Mouse (Mus musculus) cerebellum, adult (tissue): ENCODE data around the gene Wbp1.
A peak's percentile ranks its signal among the peaks of the same experiment; 100 is the strongest.
"Not testable (repeated sequence)": the region's sequence is repeated elsewhere in the genome, so short reads cannot be mapped to it uniquely, and the experiment has no call there.

Experiments used
- ATAC-seq: cut with Nextera tagmentation; 2 replicates; pipeline ENCODE4 v1.9.2; 2017; ENCODE audit warnings: mild to moderate bottlenecking, moderate library complexity, mixed read lengths; ENCODE audit not compliant: insufficient number of reproducible peaks, low FRiP score, low TSS enrichment

Wbp1 gene

GRCm38 (mm10) chr6:83120930-83121862 lies at the start of gene Wbp1:
TSS of gene Wbp1 (minus strand) at chr6:83121559.
- peak; percentile 95 for ATAC-seq

- ATAC-seq, result no peak
Measured at GRCm38 (mm10) chr6:83171063-83171462, 49.7 kb upstream of the Wbp1 start.

DNA sequence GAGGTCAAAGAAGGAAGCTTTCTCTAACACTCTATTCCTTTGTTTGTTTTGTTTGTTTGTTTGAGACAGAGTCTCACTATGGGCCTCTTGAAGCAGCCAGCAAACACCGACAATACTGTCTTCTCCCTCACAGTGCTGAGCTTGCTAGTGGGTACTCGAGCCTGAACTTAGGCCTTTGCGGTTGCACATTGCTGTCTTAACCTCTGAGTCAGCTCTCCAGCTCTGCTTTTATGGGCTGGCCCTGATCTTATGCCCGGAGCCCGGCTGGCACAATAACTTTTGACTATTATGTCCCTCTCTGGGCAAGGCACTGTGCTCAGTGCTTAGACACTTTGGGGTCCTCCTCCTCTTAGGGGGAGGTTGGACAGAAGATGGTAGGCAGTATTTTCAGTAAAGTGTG lies 48.5 kb upstream of the Wbp1 start:
- ATAC-seq, result no peak

DNA sequence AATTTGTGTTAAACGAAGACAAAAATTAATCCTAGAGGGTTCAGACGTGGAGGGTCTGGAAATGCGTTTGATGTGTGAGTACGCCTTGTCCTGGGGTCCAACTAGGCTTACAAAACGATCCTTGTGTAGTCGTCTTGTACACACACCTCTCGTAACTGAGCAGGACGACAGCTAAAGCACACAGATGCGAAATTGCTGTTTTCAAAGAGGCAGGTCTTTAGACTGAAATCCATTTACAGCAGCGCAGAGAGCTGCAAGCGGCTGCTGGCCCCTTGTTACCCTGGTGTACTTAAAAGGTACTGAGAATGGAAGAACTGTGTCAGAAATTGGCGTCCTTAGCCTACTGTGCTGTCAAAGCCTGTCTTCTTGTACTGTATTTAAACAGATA lies 44.9 kb upstream of the Wbp1 start:
- ATAC-seq, result no peak

- peak; percentile 76 for ATAC-seq
Measured at GRCm38 (mm10) chr6:83165607-83166242, 44.4 kb upstream of the Wbp1 start, which contains the start of gene Dctn1. TSS of gene Dctn1 (plus strand) at chr6:83165920.

DNA sequence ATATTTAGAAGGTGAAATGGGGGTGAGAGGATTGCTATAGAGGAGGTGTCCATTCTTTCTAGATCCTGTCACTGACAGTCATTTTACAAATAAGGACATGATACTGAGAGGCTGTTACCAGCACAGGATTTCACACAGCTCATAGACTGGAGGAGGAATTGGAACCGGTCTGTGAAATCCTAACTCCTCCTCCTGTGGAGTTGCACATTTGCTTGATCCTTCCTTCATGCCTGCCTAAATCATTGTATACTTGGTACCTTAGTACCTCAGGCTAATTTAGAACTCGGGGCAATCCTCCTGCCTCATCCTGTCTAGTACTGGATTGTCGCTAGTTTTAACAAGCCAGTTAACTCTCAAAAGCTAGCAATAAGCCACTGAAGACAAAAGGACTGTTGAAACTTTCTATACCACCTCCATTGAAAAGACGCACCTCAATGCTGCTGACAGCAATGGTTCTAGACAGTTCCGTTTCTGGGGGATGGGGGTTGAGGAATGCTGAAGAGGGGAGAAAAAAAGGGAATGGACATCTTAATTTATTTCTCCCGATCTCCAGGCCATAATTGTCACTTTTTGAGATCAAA lies 43.8 kb upstream of the Wbp1 start:
- no peak for ATAC-seq

GRCm38 (mm10) chr6:83162701-83163100 lies 41.3 kb upstream of the Wbp1 start:
- ATAC-seq, result no peak

- ATAC-seq, result no peak
Measured at GRCm38 (mm10) chr6:83161921-83162641, 40.7 kb upstream of the Wbp1 start.

GRCm38 (mm10) chr6:83161442-83161841 lies 40.1 kb upstream of the Wbp1 start:
- ATAC-seq, result no peak

GRCm38 (mm10) chr6:83159456-83159855 lies 38.1 kb upstream of the Wbp1 start:
- not testable (repeated sequence) for ATAC-seq

- ATAC-seq, result peak; percentile 80
Measured at GRCm38 (mm10) chr6:83156259-83156684, 34.9 kb upstream of the Wbp1 start, which contains the start of the genes Wdr54 and 1700003E16Rik. TSS of gene Wdr54 (minus strand) at chr6:83156397. TSS of gene 1700003E16Rik (plus strand) at chr6:83156404.

GRCm38 (mm10) chr6:83155552-83156238 lies 34.3 kb upstream of the Wbp1 start:
- ATAC-seq, result 0 out of 2 replicates have a peak, but pooled peaks have one; percentile 36

DNA sequence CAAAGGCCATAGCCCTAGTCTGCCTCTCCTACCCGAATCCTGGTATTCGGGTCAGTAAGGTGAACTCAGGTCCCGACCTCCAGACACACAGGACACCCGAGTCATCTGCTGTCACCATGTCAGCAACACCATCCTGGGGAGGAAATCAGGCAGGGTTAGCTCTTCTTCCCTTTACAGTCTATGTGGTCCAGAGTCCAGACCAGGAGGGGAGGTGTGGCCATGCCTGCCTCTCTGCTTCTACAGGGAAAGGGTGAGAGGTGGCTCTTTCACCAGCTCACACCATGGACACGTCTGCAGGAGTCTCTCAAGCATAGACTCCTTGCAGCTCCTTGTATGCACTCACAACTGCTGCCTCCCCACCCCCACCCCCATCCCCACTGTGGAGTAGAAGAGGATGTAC lies 32.1 kb upstream of the Wbp1 start:
- ATAC-seq, result no peak

DNA sequence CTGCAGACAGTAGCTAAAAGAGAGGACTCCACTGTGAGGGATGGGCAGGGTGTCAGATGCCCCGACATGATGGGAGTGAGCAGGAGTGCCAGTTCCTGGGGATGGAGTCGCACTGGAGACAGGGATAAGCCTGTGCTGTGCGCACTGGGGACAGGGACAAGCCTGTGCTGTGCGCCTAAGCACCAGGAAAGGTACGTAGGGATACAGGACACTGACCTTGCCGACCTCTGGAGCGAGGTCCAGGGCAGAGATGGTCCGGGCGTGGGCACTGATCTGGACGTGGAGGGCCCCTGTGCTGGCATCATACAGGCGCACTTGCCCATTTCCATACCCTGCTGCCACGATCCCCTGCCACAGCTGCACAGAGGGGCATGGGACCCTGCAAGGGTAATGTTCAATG lies 31.7 kb upstream of the Wbp1 start:
- ATAC-seq, result no peak

DNA sequence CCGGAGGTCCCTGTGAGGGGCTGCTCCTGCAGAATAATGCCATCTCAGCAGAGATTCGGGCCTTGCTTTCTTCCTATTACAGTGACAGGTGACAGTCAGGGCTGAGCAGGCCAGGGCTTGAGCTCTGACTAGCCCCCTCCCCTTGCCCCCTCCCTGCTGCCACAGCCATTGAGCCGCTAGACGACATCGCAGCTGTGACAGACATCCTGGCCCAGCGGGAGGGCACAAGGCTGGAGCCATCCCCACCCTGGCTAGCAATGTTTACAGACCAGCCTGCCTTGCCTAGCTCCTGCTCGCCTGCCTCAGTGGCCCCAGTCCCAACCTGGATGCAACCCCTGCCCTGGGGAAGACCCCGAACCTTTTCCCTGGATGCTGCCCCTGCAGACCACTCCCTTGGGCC lies 30.4 kb upstream of the Wbp1 start:
- ATAC-seq, result no peak

- ATAC-seq, result no peak
Measured at GRCm38 (mm10) chr6:83147280-83147679, 25.9 kb upstream of the Wbp1 start.

DNA sequence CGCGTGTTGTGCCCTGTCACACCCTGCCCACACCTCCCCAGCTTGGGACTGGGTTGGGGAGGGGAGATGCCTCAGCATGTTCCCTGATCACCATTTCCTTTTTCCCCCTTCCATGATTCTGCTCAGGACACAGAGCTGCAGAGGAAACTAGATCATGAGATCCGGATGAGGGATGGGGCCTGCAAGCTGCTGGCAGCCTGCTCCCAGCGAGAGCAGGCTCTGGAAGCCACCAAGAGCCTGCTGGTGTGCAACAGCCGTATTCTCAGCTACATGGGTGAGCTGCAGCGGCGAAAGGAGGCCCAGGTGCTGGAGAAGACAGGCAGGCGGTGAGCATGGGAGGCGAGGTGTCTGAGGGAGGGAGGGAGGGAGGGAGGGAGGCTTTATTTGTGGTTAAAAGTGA lies 24.4 kb upstream of the Wbp1 start:
- ATAC-seq, result no peak

GRCm38 (mm10) chr6:83145209-83145608 lies 23.9 kb upstream of the Wbp1 start:
- ATAC-seq, result no peak

DNA sequence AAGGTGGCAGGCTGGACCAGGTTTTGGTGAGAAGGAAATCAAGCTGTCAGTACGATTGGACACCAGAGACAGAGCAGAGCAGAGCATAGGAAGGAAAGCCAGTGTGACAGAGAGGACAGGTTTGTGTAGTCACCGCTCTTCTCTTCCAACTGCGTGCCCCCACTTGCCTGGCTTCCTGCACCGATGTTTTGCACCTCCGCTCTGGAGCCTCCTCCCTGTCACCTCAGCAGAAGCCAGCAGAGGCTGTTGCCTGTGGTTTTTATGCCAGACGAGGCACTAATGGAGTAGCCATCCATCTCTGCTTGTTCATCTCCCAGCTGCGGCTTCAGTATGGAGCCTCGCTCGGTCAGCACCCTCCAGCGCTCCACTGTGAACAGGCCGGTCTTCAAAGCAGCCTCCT lies 21.5 kb upstream of the Wbp1 start:
- no peak for ATAC-seq

DNA sequence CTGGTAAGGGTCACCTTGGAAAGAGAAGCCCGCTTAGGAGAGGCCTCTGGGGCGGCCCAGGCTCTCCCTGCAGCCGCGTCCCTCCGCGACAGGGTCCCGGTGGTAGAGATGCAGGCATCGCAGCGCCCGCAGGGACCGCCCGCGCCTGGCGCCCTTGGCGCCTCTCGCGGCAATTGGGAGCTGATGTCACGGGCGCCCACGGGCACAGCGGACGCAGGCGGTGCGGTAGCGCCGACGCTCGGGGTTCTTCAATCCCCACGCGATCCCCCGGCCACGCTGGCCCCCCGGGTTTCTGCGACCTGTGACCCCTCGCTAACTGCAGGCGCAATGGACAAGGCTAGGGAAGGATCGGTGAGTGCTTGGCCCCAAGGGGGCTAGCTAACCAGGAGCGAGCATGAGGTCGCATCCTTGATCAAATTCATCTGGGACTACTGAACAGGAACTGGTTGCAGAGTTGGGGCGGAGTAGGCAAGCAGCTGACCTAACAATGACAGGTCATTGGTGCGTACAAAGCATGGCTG lies 20.9 kb upstream of the Wbp1 start:
- no peak for ATAC-seq
